Mouse (Mus musculus): ENCODE data around the gene Nags. TPM values are rescaled to one million over a fixed set of nuclear protein-coding genes. Genes with fewer than 3 reads are reported as not detected.

Nags gene
- polyA plus RNA-seq, 1 experiment, result 0.41 TPM

GRCm38 (mm10) chr11:102196018-102196797, 50.9 kb downstream of the Nags start:
- no peaks in the 10 kb centered on the region for H3K4me1 ChIP-seq (ENCODE audit: control insufficient read depth, insufficient read depth, low read length)
- no peak for DNase-seq
- H3K4me3 ChIP-seq (replicated peaks; ENCODE audit: extremely low read depth, low read depth, low read length), result no peak overlapping the region
- TF ChIP-seq CTCF (IDR thresholded peaks at IDR 0.05; ENCODE audit: insufficient read depth, low read length) (no peak), POLR2A (IDR thresholded peaks at IDR 0.05; ENCODE audit: borderline replicate concordance, extremely low read depth, low read depth, low read length) (no peak)
- 74% methylated on average over 21 of the region's 21 CpGs for WGBS

GRCm38 (mm10) chr11:102198245-102198644, 52.9 kb downstream of the Nags start:
- no peak for DNase-seq
- H3K4me3 ChIP-seq (replicated peaks; ENCODE audit: extremely low read depth, low read depth, low read length), result no peak overlapping the region
- no peak for TF ChIP-seq POLR2A (IDR thresholded peaks at IDR 0.05; ENCODE audit: borderline replicate concordance, extremely low read depth, low read depth, low read length)
- no peak for TF ChIP-seq CTCF (IDR thresholded peaks at IDR 0.05; ENCODE audit: insufficient read depth, low read length)
- H3K4me1 ChIP-seq (ENCODE audit: control insufficient read depth, insufficient read depth, low read length), result no peaks in the 10 kb centered on the region
- WGBS, result 69% methylated on average over 6 of the region's 6 CpGs

Other genes with a start within 250 kb of the Nags start
- 2.0 and 2.2 TPM in 2 replicates for gene Sost, start 178.5 kb upstream of the Nags start, polyA plus RNA-seq (2012; rRNA removed)
- not detected in 2 replicates for gene Cfap97d1, start 161.2 kb upstream of the Nags start, polyA plus RNA-seq (2012; rRNA removed)
- 176 and 296 TPM in 2 replicates for gene Dusp3, start 158.5 kb upstream of the Nags start, polyA plus RNA-seq (2012; rRNA removed)
- gene Mpp3, start 117.1 kb upstream of the Nags start, polyA plus RNA-seq (2012; rRNA removed), result 2.4 and 4.0 TPM in 2 replicates
- 7.8 and 12.0 TPM in 2 replicates for gene Cd300lg, start 104.0 kb upstream of the Nags start, polyA plus RNA-seq (2012; rRNA removed)
- 12.8 and 14.4 TPM in 2 replicates for gene Mpp2, start 57.0 kb upstream of the Nags start, polyA plus RNA-seq (2012; rRNA removed)
- 6.3 and 9.8 TPM in 2 replicates for gene Ppy, start 44.2 kb upstream of the Nags start, polyA plus RNA-seq (2012; rRNA removed)
- 9.6 TPM in 1 of 2 replicates, not detected in the other for gene Pyy, start 37.7 kb upstream of the Nags start, polyA plus RNA-seq (2012; rRNA removed)
- 20.5 and 26.7 TPM in 2 replicates for gene Tmem101, start 10.9 kb downstream of the Nags start, polyA plus RNA-seq (2012; rRNA removed)
- gene Lsm12, start 39.8 kb downstream of the Nags start, polyA plus RNA-seq (2012; rRNA removed), result 20.8 and 30.6 TPM in 2 replicates
- 74.4 and 82.5 TPM in 2 replicates for gene G6pc3, start 44.1 kb downstream of the Nags start, polyA plus RNA-seq (2012; rRNA removed)
- 140 and 160 TPM in 2 replicates for gene Hdac5, start 84.7 kb downstream of the Nags start, polyA plus RNA-seq (2012; rRNA removed)
- 0.65 and 0.68 TPM in 2 replicates for gene BC030867, start 103.4 kb downstream of the Nags start, polyA plus RNA-seq (2012; rRNA removed)
- gene Asb16, start 123.2 kb downstream of the Nags start, polyA plus RNA-seq (2012; rRNA removed), result 0.15 and 1.8 TPM in 2 replicates
- 46.3 and 53.4 TPM in 2 replicates for gene Tmub2, start 139.4 kb downstream of the Nags start, polyA plus RNA-seq (2012; rRNA removed)
- 33.1 and 38.8 TPM in 2 replicates for gene Atxn7l3, start 151.1 kb downstream of the Nags start, polyA plus RNA-seq (2012; rRNA removed)
- gene Ubtf, start 174.2 kb downstream of the Nags start, polyA plus RNA-seq (2012; rRNA removed), result 23.9 and 27.7 TPM in 2 replicates
- 1.1 and 1.2 TPM in 2 replicates for gene Slc4a1, start 220.7 kb downstream of the Nags start, polyA plus RNA-seq (2012; rRNA removed)
- 1.9 and 2.8 TPM in 2 replicates for gene Rundc3a, start 247.9 kb downstream of the Nags start, polyA plus RNA-seq (2012; rRNA removed)